Mouse (Mus musculus): ENCODE measurements at regions not wholly inside any gene's neighbourhood (a gene's known extent, or its start where the extent isn't known, plus 50 kb on each side); places are given as distances from the start of the nearest gene placed in this dataset.

DNA sequence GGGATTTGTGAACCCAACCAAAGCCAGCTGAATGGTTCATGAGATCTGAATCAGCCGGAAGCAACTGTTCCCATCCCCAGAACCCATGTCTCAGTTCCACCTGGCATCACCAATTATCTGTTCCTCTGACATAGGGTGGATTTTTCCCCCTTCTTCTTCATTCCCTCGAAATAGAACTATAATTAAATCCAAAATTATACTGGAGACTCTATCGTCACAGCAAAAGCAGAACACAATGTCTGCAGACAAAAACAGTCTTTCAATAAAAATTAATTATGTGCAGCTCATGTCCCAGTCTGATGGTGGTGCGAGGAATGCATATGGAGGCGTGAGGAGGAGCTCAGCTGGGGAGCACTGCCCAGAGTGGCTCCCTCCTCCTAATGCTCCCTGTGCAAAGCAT is 280.4 kb downstream of the Emp1 start:
- TF ChIP-seq MYOG (IDR thresholded peaks at IDR 0.05; ENCODE audit: control insufficient read depth in 1 of 3, insufficient read depth in 1 of 3, insufficient read length in 2 of 3, low read depth in 2 of 3) (no peak), TCF3 (IDR thresholded peaks at IDR 0.05; ENCODE audit: insufficient read length, low read depth) (no peak), USF1 (IDR thresholded peaks at IDR 0.05; ENCODE audit: low read depth) (no peak), TCF12 (IDR thresholded peaks at IDR 0.05; ENCODE audit: insufficient read depth, poor library complexity, severe bottlenecking) (no peak), POLR2A (IDR thresholded peaks at IDR 0.05; ENCODE audit: insufficient read length, low read depth) (no peak), POLR2AphosphoS2 (IDR thresholded peaks at IDR 0.05; ENCODE audit: insufficient read length, low read depth) (no peak), CEBPB (IDR thresholded peaks at IDR 0.05; ENCODE audit: insufficient read depth, poor library complexity, severe bottlenecking) (no peak), MAX (IDR thresholded peaks at IDR 0.05; ENCODE audit: low read depth) (no peak), REST (IDR thresholded peaks at IDR 0.05; ENCODE audit: insufficient read depth, insufficient read length) (no peak), MYOD1 (IDR thresholded peaks at IDR 0.05; ENCODE audit: control insufficient read depth in 1 of 3, insufficient read length in 2 of 3, low read depth in 2 of 3) (no peak), E2F4 (IDR thresholded peaks at IDR 0.05; ENCODE audit: insufficient read depth) (no peak), SRF (IDR thresholded peaks at IDR 0.05; ENCODE audit: control insufficient read depth, insufficient read length, low read depth) (no peak)

All from myocyte (in vitro differentiated cells).